Mouse (Mus musculus) ES-Bruce4 (cell line): Measurements from ENCODE around the gene Ngdn.

Source experiments
- CTCF ChIP-seq: IDR thresholded peaks from one replicate; pipeline ENCODE4 v1.8.1; 2011; ENCODE audit warnings: low read depth, low read length
- POLR2A ChIP-seq: IDR thresholded peaks from one replicate; pipeline ENCODE4 v1.8.1; 2011; ENCODE audit warnings: low read length; ENCODE audit not compliant: insufficient read depth

- TF ChIP-seq CTCF (no peak), POLR2A (no peak)
Observed at GRCm38 (mm10) chr14:55014591-55014990, 663 bp upstream of the Ngdn start.
